Mouse (Mus musculus): Measurements from ENCODE around the gene Frem2. TPM values are rescaled to one million over a fixed set of nuclear protein-coding genes. Genes with fewer than 3 reads are reported as not detected.

The Frem2 gene
- total RNA-seq, 2 experiments from 2014 or later = 20.2 to 20.7 TPM

- DNase-seq = no peak
Measured at GRCm38 (mm10) chr3:53555031-53555952, 101.9 kb downstream of the Frem2 start.

- no peak for DNase-seq
Measured at GRCm38 (mm10) chr3:53552691-53553090, 104.5 kb downstream of the Frem2 start.

GRCm38 (mm10) chr3:53532091-53532490, 125.1 kb downstream of the Frem2 start:
- DNase-seq = no peak

GRCm38 (mm10) chr3:53530305-53530704, 126.8 kb downstream of the Frem2 start:
- DNase-seq = no peak

- peak; percentile 85 for DNase-seq
Measured at GRCm38 (mm10) chr3:53525737-53526136, 131.4 kb downstream of the Frem2 start.

GRCm38 (mm10) chr3:53522794-53523193, 134.4 kb downstream of the Frem2 start:
- DNase-seq = no peak

GRCm38 (mm10) chr3:53514221-53515065, 142.7 kb downstream of the Frem2 start:
- no peak for DNase-seq

GRCm38 (mm10) chr3:53513096-53513495, 144.1 kb downstream of the Frem2 start:
- no peak for DNase-seq

- DNase-seq = no peak
Measured at GRCm38 (mm10) chr3:53502428-53502827, 154.7 kb downstream of the Frem2 start.

- DNase-seq = peak; percentile 25
Measured at GRCm38 (mm10) chr3:53498351-53498905, 158.7 kb downstream of the Frem2 start.

- DNase-seq = no peak
Measured at GRCm38 (mm10) chr3:53488353-53488752, 168.8 kb downstream of the Frem2 start, which contains the start of gene Stoml3. TSS of gene Stoml3 (plus strand) at chr3:53488653.

GRCm38 (mm10) chr3:53486996-53487576, 170.1 kb downstream of the Frem2 start:
- no peak for DNase-seq

- no peak for DNase-seq
Measured at GRCm38 (mm10) chr3:53486561-53486960, 170.6 kb downstream of the Frem2 start.

GRCm38 (mm10) chr3:53483414-53484059, 173.6 kb downstream of the Frem2 start:
- DNase-seq = no peak

GRCm38 (mm10) chr3:53478419-53479046, 178.6 kb downstream of the Frem2 start:
- DNase-seq = no peak

GRCm38 (mm10) chr3:53477468-53477867, 179.7 kb downstream of the Frem2 start:
- DNase-seq = peak; percentile 24

- peak; percentile 59 for DNase-seq
Measured at GRCm38 (mm10) chr3:53475889-53476288, 181.3 kb downstream of the Frem2 start.

GRCm38 (mm10) chr3:53474179-53474578, 183.0 kb downstream of the Frem2 start:
- DNase-seq = no peak

GRCm38 (mm10) chr3:53472061-53472460, 185.1 kb downstream of the Frem2 start:
- DNase-seq = no peak

GRCm38 (mm10) chr3:53469650-53470049, 187.5 kb downstream of the Frem2 start:
- DNase-seq = no peak

- DNase-seq = no peak
Measured at GRCm38 (mm10) chr3:53467356-53467755, 189.8 kb downstream of the Frem2 start.

Measured in heart, postnatal 4 days (tissue).